Mouse (Mus musculus) erythroid progenitor cell, adult 5-6 weeks (primary cell): ENCODE data around the gene Gm20831. TPM values are rescaled to one million over a fixed set of nuclear protein-coding genes. Genes with fewer than 3 reads are reported as not detected.
"Not testable (repeated sequence)": the region's sequence is repeated elsewhere in the genome, so short reads cannot be mapped to it uniquely, and the experiment has no call there.

ENCODE experiments used
- ATAC-seq: replicated peaks from 2 replicates; pipeline ENCODE4 v1.8.0; 2016; ENCODE audit warnings: moderate number of reproducible peaks, mild to moderate bottlenecking, moderate TSS enrichment, inconsistent platforms; ENCODE audit not compliant: poor library complexity, low FRiP score, severe bottlenecking
- total RNA-seq, 2 experiments: library from RNA; stranded (forward) in 1 of 2; stranded (reverse) in 1 of 2; fragments of 150-400 nt in 1 of 2; fragments of 186-747, 209-891 nt in 1 of 2; gene quantifications; 2 replicates each; pipeline versions ENCODE4 v1.2.3 to v1.2.4; 2015 to 2017; ENCODE audit warnings: low replicate concordance in 2 of 2

Gm20831 gene
- total RNA-seq (2015; ENCODE audit: low replicate concordance) (not detected in 2 replicates), total RNA-seq (2017; ENCODE audit: low replicate concordance) (not detected in 2 replicates)

DNA sequence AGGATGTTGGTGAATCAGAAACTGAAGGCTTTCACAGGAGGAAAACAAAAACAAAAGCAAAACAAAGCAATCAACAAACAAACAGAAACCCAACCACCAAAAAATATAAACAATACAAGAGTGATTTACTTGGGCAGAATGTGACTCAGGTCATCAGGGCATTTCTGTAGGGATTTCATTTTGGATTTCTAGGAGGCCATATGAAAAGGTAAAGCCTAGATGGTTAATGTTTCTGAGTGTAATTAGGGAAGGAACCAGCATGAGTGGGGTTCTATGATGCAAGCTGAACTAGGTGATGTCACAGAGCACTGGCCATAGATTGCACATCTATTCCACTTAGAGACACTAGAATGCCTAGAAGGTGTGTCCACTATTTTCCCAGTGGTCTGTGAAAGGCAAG, at the start of gene Gm20831, which contains the start of gene Gm20772:
Gene Gm20831 (plus strand): TSS at position 301 of the 400 bp plus-strand sequence.
Gene Gm20772 (plus strand): TSS at position 301 of the 400 bp plus-strand sequence.
- ATAC-seq: not testable (repeated sequence)

DNA sequence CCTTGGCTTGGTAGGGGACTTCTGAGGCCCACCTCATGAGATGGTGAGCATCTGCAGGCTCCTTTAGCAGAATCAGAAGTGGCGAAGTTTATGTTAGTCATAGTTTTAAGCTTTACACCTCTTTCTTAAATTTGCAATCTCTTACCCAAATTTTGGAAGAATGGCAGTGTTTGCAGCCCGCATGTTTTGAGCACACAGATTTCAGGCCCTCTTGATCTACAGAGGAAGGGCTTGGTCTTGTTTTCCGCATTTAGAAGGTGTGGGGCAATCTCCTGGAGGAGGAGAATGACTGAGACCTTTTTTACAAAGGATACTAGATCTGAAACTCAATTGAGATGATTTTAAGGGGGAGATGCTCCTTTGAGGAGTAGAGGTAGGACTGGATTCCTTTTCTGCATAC, 28.4 kb upstream of the Gm20831 start, which contains the start of gene Gm21904:
Gene Gm21904 (minus strand): TSS at position 101 of the 400 bp plus-strand sequence.
- not testable (repeated sequence) for ATAC-seq

DNA sequence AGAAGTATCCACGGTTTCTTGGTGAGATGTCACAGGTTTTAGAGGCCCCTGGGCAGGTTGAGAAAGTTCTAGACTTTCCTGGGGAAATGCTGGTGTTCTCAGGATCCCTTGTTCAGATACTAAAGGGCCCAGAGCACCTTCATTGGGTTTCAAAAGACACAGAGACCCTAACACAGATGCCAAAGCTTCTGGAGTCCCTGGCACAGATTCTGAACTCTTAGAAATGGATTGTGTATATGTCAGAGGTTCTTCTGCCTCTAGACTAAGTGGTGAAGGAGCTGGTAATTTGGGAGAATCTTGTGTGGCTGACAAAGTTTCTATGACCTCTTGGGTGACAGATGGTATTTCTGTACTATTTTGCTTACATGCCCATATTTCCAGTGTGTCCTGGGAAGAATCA, 62.7 kb downstream of the Gm20831 start, which contains the start of gene Srsy:
Gene Srsy (minus strand): TSS at position 101 of the 400 bp plus-strand sequence.
- ATAC-seq: not testable (repeated sequence)

Other genes with a start within 250 kb of the Gm20831 start
- gene Gm21904, start 28.5 kb upstream of the Gm20831 start, total RNA-seq (2015; ENCODE audit: low replicate concordance): not detected in 2 replicates
- not detected in 2 replicates for gene Gm21904, start 28.5 kb upstream of the Gm20831 start, total RNA-seq (2017; ENCODE audit: low replicate concordance)
- gene Gm20772, start within 50 bp of the Gm20831 start, total RNA-seq (2015; ENCODE audit: low replicate concordance): not detected in 2 replicates
- not detected in 2 replicates for gene Gm20772, start within 50 bp of the Gm20831 start, total RNA-seq (2017; ENCODE audit: low replicate concordance)
- gene Srsy, start 62.6 kb downstream of the Gm20831 start, total RNA-seq (2015; ENCODE audit: low replicate concordance): not detected in 2 replicates
- not detected in 2 replicates for gene Srsy, start 62.6 kb downstream of the Gm20831 start, total RNA-seq (2017; ENCODE audit: low replicate concordance)
- not detected in 2 replicates for gene Gm21764, start 187.1 kb downstream of the Gm20831 start, total RNA-seq (2015; ENCODE audit: low replicate concordance)
- gene Gm21764, start 187.1 kb downstream of the Gm20831 start, total RNA-seq (2017; ENCODE audit: low replicate concordance): not detected in 2 replicates
- not detected in 2 replicates for gene Ssty1, start 214.4 kb downstream of the Gm20831 start, total RNA-seq (2015; ENCODE audit: low replicate concordance)
- gene Ssty1, start 214.4 kb downstream of the Gm20831 start, total RNA-seq (2017; ENCODE audit: low replicate concordance): not detected in 2 replicates